Mouse (Mus musculus): ENCODE results near the gene Dclk1.
A peak's percentile ranks its signal among the peaks of the same experiment; 100 is the strongest.

Dclk1 gene

GRCm38 (mm10) chr3:55333511-55333910 lies 91.3 kb downstream of the Dclk1 start:
- no peak for DNase-seq (ENCODE audit: low spot score in 2 of 2)

DNA sequence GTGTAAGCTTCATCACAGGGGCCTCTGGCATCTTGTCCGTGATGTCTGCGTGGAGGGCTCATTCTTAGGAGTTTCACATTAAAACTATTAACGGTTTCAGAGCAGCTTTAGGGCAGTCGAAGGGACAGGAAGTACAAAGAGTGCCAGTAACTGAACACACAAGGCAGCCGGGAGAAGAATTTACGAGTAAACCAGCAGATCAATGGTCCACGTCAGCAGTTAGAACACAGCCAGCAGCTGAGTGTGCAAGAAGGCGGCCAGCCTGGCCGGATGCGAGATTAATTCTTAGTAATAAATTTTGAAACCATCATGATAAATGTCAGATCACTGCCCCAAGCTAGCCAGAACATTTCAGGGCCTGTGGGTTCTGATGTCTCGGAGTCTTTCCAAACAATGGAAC lies 94.7 kb downstream of the Dclk1 start:
- no peak for DNase-seq (ENCODE audit: low spot score in 2 of 2)

DNA sequence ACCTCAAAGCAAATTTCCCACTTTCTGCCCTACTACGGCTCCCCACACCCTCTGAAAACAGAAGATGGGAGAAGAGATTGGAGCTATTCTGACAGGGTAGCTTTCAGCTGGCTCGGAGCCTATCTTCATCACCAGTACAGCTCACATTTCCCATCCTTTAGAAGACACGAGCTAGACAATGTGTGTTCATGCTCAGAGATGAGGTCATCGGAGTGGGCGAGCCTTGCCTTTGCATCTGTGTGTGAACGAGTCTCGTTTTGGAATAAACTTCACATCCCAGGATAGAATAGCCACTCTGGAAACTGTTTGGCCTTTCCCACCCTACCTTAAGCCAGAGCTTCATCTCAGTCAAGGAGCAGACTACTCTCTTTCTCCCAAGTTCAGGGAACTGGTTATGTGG lies 95.5 kb downstream of the Dclk1 start:
- DNase-seq (ENCODE audit: low spot score in 2 of 2): no peak

DNA sequence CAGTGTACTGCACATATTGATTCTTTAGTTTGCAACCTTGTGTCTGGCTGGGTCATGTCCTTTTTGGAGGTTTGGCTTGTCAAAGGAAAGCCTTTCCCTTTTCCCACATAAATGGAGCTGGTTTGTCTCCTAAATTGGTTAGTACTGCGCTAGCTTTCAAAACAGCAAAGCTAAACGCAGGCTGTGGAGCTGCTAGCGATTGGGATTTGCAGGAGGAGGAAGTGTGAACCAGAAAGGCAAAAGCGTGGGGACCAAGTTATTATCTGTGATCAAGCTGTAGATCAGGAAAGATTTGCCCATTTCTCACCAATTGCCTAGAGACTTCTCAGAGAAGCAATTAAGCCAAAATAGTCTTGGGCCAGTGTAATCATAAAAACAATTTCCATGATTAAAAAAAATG lies 100.3 kb downstream of the Dclk1 start:
- peak; percentile 2 to 4 for DNase-seq (ENCODE audit: low spot score in 2 of 2)

- DNase-seq (ENCODE audit: low spot score in 2 of 2): peak; percentile 33 to 54
These were observed 105.3 kb downstream of the Dclk1 start for GRCm38 (mm10) chr3:55347371-55348025.

- DNase-seq (ENCODE audit: low spot score in 2 of 2): peak in 1 of 2 experiments; percentile 34
These were observed 105.8 kb downstream of the Dclk1 start for GRCm38 (mm10) chr3:55348026-55348390.

- DNase-seq (ENCODE audit: low spot score in 2 of 2): peak; percentile 3 to 4
These were observed 108.0 kb downstream of the Dclk1 start for GRCm38 (mm10) chr3:55350194-55350593.

DNA sequence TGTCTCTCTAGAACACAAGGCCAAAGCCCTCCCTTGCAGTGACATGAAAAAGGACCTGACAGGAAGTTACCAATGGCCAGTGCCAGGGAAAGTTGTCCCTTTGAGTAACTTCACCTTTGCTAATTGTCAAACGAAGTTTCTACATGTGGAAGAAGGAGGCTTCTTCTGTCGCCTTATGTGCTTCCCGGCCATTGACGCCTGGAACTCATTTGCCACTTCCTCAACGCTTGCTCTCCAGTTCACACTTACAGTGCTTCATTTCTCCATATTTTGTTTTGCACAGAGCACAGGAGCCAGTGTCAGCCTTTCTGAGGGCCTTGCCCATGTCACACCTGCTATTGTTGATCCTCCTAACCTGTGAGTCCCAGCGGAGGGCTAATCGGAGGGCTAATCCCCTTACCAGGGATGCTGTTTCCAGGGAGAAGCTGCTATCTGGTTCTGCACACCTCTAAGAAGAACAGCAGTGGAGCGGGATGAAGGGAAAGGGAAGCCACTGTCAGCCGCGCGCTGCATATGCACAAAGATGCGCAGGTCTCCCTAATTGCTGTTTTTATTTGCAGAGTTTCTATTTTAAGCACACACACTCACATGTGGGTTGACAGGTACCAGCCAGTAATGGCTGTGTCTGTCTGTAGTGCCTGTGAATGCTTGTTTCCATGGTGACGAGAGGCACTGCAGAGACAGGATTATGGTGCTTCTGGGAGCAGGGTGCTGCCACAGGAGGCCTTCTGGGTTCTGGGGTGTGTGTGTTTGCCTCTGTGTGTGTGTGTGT lies 109.3 kb downstream of the Dclk1 start:
- peak; percentile 43 to 68 for DNase-seq (ENCODE audit: low spot score in 2 of 2)

DNA sequence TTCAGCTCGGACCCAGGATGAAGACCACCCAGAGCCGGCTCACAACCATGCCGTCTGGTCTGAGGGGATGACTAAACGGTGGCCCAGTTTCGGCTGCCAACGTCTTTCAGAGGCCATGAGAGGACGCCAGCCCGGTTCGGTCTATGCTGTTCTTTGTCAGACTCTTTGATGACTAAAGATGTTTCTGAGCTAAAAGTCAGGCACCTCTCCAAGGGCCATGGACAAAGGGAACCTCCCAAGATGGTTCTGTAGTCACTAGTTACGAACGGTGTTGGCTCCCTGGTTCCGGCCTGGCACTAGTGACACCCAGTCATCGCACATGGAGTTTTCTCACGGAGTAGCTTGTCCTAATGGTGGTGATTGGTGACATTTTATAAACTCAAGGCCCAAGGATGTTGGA lies 110.4 kb downstream of the Dclk1 start:
- DNase-seq (ENCODE audit: low spot score in 2 of 2): no peak

DNA sequence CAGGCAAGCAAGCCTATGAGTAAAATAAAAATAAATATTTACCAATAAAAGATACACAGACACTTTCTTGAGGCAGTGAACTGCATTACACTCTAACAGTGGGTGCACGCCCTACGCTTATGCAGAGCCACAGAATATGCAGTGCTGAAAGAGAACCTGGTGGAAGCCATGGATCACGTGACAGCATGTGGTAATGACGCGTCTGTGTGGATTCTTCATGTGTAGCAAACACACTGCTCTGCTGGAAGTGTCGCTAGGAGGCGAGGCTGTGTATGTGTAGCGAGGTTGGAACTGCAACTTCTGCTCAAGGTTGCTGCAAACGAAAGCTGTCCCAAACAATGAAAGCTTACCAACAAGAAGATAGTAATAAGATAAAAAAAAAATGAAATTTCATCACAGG lies 111.0 kb downstream of the Dclk1 start:
- DNase-seq (ENCODE audit: low spot score in 2 of 2): no peak

DNA sequence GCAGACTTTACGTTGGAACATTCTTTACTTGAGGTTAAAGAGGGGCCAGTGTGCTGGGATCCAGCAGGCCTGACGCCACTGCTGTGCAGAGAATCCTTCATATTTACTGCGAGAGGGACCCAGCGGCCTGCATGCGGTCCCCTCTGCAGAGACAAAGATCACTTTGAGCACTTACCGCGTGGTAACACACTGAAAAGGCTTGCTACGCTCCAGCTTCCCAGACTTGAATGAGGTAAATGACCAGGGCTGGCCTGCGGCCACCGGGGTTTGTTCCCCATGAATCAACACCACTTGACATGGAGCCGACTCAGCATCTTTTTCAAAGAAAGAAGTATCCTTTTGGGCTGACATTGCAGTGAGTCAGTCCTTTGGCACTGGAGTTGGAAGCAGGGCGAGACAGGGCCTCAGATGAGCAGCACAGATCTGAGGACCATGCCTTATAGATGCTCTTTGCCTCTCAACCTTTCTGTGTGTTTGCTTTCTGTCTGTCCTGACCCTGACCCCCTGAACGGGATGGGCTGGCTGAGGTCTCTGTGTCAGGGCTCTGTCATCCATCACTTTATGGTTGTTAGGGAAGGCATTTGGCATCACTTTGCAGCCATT lies 111.8 kb downstream of the Dclk1 start:
- DNase-seq (ENCODE audit: low spot score in 2 of 2): peak; percentile 56 to 65

- DNase-seq (ENCODE audit: low spot score in 2 of 2): no peak
These were observed 112.6 kb downstream of the Dclk1 start for GRCm38 (mm10) chr3:55354765-55355164.

- DNase-seq (ENCODE audit: low spot score in 2 of 2): no peak
These were observed 116.3 kb downstream of the Dclk1 start for GRCm38 (mm10) chr3:55358486-55358885.

DNA sequence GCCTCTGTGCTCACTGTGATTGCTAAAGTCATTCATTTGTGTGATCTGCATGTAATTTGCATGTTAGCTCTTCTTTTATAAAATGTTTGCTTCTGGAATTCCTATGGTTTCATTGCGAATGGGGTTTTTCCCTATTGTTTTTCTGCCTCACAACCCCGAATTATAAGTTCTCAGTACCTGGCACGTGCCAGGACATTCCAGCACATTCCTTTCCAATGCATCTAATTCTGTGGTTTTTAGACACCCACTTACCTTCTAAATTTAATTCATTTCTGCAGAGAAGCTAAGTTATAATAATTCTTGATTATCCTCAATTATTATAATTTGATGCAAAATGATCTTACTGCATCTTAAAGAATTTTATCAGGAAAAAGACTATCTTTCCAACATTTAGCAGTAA lies 118.7 kb downstream of the Dclk1 start:
- no peak for DNase-seq (ENCODE audit: low spot score in 2 of 2)

DNA sequence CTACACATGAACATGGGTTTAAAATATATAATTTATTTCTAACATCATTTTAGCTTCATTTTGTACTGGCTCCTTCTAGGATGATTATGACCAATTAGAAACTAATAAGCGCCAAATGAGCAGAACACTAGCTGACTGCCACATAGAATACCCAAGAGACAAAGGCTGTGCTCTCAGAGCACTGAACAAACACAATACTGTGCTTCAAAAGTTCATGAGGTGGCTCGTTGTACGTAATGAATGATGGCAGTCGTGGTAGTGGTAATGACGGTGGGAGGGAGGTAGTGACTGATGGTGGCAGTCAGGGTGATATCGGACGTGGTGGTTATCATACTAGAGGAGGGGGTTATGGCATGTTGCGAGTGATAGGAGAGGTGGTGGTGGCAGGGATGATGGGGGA lies 125.0 kb downstream of the Dclk1 start:
- DNase-seq (ENCODE audit: low spot score in 2 of 2): no peak

DNA sequence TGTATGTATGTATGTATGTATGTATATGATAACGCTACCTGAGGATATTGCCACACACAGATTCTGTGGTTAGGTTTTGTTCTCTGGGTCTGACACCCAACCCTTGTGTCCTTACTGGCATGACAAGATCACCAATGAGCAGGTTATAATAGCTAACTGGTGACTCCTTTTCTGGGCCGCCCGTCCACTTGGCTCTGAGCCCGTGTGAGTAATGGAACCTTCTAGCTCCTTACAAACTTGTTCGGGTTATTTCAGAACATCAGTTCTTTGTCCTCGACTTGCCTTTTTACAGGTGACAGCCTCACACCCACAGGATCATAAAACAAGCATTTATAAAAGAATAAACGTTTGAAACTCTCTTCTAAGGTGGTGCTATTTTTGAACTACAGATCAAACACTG lies 127.0 kb downstream of the Dclk1 start:
- DNase-seq (ENCODE audit: low spot score in 2 of 2): no peak

GRCm38 (mm10) chr3:55373689-55374088 lies 131.5 kb downstream of the Dclk1 start:
- DNase-seq (ENCODE audit: low spot score in 2 of 2): peak; percentile 72 to 73

GRCm38 (mm10) chr3:55378591-55378990 lies 136.4 kb downstream of the Dclk1 start:
- no peak for DNase-seq (ENCODE audit: low spot score in 2 of 2)

DNA sequence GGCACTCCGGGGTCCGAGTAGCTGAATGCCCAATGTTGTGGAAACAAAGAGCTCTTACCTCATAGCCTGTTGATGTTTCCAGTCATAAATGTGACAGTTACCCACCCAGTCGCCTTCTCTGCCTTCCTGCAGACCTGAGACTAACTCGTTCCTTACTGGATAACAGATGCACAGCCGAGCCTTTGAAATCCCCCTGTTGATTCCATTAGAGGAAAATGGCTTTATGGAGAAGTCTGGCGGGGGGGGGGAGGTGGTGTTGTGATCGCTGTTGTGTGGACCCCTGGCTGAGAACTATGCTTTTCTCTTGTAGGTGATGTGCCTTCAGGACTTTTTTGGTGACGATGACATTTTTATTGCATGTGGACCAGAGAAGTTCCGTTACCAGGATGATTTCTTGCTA lies 138.3 kb downstream of the Dclk1 start:
- no peak for DNase-seq (ENCODE audit: low spot score in 2 of 2)

- DNase-seq (ENCODE audit: low spot score in 2 of 2): no peak
These were observed 150.4 kb downstream of the Dclk1 start for GRCm38 (mm10) chr3:55392605-55393004.

- no peak for DNase-seq (ENCODE audit: low spot score in 2 of 2)
These were observed 151.4 kb downstream of the Dclk1 start for GRCm38 (mm10) chr3:55393549-55393948.

- DNase-seq (ENCODE audit: low spot score in 2 of 2): no peak
These were observed 154.6 kb downstream of the Dclk1 start for GRCm38 (mm10) chr3:55396792-55397191.

Measured in frontal cortex, postnatal 10 days (tissue).